Mouse (Mus musculus) intestine, embryonic 14.5 days (tissue): ENCODE results near the gene Dab2ip. TPM values are rescaled to one million over a fixed set of nuclear protein-coding genes. Genes with fewer than 3 reads are reported as not detected.

Experiments
- ATAC-seq: fragments of 200-750 bp; cut with Nextera tagmentation; replicated peaks from 2 replicates; pipeline ENCODE4 v1.8.0; 2017; ENCODE audit warnings: low read depth, moderate number of reproducible peaks, moderate TSS enrichment, moderate library complexity; ENCODE audit not compliant: low FRiP score, low TSS enrichment
- DNase-seq: peaks from one replicate; pipeline ENCODE4 v3.0.0-alpha.2; 2018; ENCODE audit warnings: low spot score
- H3K27ac ChIP-seq: fragments of 300-500 bp; sonication (generic); 2 replicates; pipeline ENCODE4 v1.5.1; 2014; ENCODE audit warnings: low read depth, mild to moderate bottlenecking, control low read depth
- H3K27me3 ChIP-seq: fragments of 300-500 bp; sonication (generic); replicated peaks from 2 replicates; pipeline ENCODE4 v1.6.1; 2014; ENCODE audit warnings: low read length, control low read depth; ENCODE audit not compliant: control insufficient read depth, insufficient read depth
- H3K36me3 ChIP-seq: fragments of 300-500 bp; sonication (generic); 2 replicates; pipeline ENCODE4 v1.6.1; 2014; ENCODE audit warnings: low read length, control low read depth; ENCODE audit not compliant: control insufficient read depth, insufficient read depth
- H3K4me1 ChIP-seq: fragments of 300-500 bp; sonication (generic); replicated peaks from 2 replicates; pipeline ENCODE4 v1.6.1; 2014; ENCODE audit warnings: low read length, control low read depth, mixed read lengths; ENCODE audit not compliant: control insufficient read depth, insufficient read depth
- H3K4me2 ChIP-seq: fragments of 300-500 bp; sonication (generic); 2 replicates; pipeline ENCODE4 v1.6.1; 2014; ENCODE audit warnings: low read length
- H3K4me3 ChIP-seq: fragments of 300-500 bp; sonication (generic); 2 replicates; pipeline ENCODE4 v1.5.1; 2014; ENCODE audit warnings: low read depth, low read length, control low read depth, mixed read lengths
- H3K9ac ChIP-seq: fragments of 300-500 bp; sonication (generic); 2 replicates; pipeline ENCODE4 v1.6.1; 2014; ENCODE audit warnings: mild to moderate bottlenecking, low read length
- H3K9me3 ChIP-seq: fragments of 300-500 bp; sonication (generic); 2 replicates; pipeline ENCODE4 v1.6.1; 2016; ENCODE audit warnings: low read length, control low read depth; ENCODE audit not compliant: control insufficient read depth
- WGBS: fragments of 180-500 bp; shearing (Covaris S2); extraction: QIAGEN DNeasy Blood & Tissue Kit; methylation state at CpG from one replicate; pipeline ENCODE4 v1.1.7; 2014; 5-methylcytosine and 5-hydroxymethylcytosine counted together
- polyA plus RNA-seq: library from polyadenylated mRNA; unstranded; fragments of >200 nt; fragmentation: Nextera tagmentation; extraction: Ambion mirVana; gene quantifications from 2 replicates; pipeline ENCODE4 v1.2.1, GENCODE M21; 2014

The Dab2ip gene
- polyA plus RNA-seq, 1 experiment from 2014 or later, result 47.8 TPM

GRCm38 (mm10) chr2:35729077-35730065 lies 171.3 kb downstream of the Dab2ip start:
- WGBS, result 40% methylated on average over 16 of the region's 16 CpGs

GRCm38 (mm10) chr2:35731671-35732449 lies 173.8 kb downstream of the Dab2ip start:
- no peak for ATAC-seq
- Histone ChIP-seq H3K36me3 (peaks cover 44% of the 10 kb centered on the region), H3K9me3 (no peaks in the 10 kb centered on the region; the same call in 1 of the 2 replicates), H3K4me2 (no peak overlapping the region), H3K4me1 (peaks cover 9% of the 10 kb centered on the region), H3K9ac (no peak overlapping the region), H3K4me3 (no peak overlapping the region), H3K27me3 (no peaks in the 10 kb centered on the region), H3K27ac (no peak overlapping the region)
- no peak for DNase-seq
- 60% methylated on average over 18 of the region's 18 CpGs for WGBS

More at GRCm38 (mm10) chr2:35729077-35730065, 171.3 kb downstream of the Dab2ip start:
- Histone ChIP-seq H3K9me3 (no peaks in the 10 kb centered on the region), H3K9ac (no peak overlapping the region), H3K4me3 (no peak overlapping the region), H3K27me3 (no peaks in the 10 kb centered on the region), H3K4me2 (no peak overlapping the region), H3K36me3 (peaks cover 64% of the 10 kb centered on the region), H3K27ac (no peak overlapping the region), H3K4me1 (peaks cover 9% of the 10 kb centered on the region)
- DNase-seq, result peak; percentile 54
- peak; percentile 70 for ATAC-seq

- Histone ChIP-seq H3K27ac (no peak overlapping the region), H3K9me3 (no peaks in the 10 kb centered on the region; the same call in 1 of the 2 replicates), H3K4me2 (no peak overlapping the region), H3K4me3 (no peak overlapping the region), H3K27me3 (no peaks in the 10 kb centered on the region), H3K36me3 (peaks cover 18% of the 10 kb centered on the region; the same call in 1 of the 2 replicates), H3K9ac (no peak overlapping the region), H3K4me1 (peaks cover 10% of the 10 kb centered on the region)
- no peak for ATAC-seq
- WGBS, result 96% methylated on average over 2 of the region's 2 CpGs
- DNase-seq, result no peak
Observed at GRCm38 (mm10) chr2:35735001-35735400, 176.9 kb downstream of the Dab2ip start.

- ATAC-seq (no peak), DNase-seq (no peak)
- peaks cover 12% of the 10 kb centered on the region for H3K4me1 ChIP-seq
- 67% methylated on average over 2 of the region's 2 CpGs for WGBS
- no peak overlapping the region for H3K9ac ChIP-seq
- no peaks in the 10 kb centered on the region for H3K27me3 ChIP-seq
- no peaks in the 10 kb centered on the region; the same call in 1 of the 2 replicates for H3K9me3 ChIP-seq
- H3K4me2 ChIP-seq, result no peak overlapping the region
- H3K4me3 ChIP-seq, result no peak overlapping the region
- no peak overlapping the region for H3K27ac ChIP-seq
- H3K36me3 ChIP-seq, result peaks cover 10% of the 10 kb centered on the region; the same call in 1 of the 2 replicates
Observed at GRCm38 (mm10) chr2:35736061-35736460, 178.0 kb downstream of the Dab2ip start.

- no peak overlapping the region for H3K9ac ChIP-seq
- no peak overlapping the region for H3K4me2 ChIP-seq
- no peaks in the 10 kb centered on the region for H3K36me3 ChIP-seq
- no peaks in the 10 kb centered on the region; the same call in 1 of the 2 replicates for H3K9me3 ChIP-seq
- H3K27me3 ChIP-seq, result no peaks in the 10 kb centered on the region
- H3K4me3 ChIP-seq, result no peak overlapping the region
- H3K4me1 ChIP-seq, result peaks cover 12% of the 10 kb centered on the region; the same call in 1 of the 2 replicates
- 59% methylated on average over 7 of the region's 7 CpGs for WGBS
- ATAC-seq (no peak), DNase-seq (no peak)
- H3K27ac ChIP-seq, result peak overlapping the region; percentile 33; the same call in 1 of the 2 replicates
Observed at GRCm38 (mm10) chr2:35737467-35738027, 179.5 kb downstream of the Dab2ip start.

GRCm38 (mm10) chr2:35739669-35740254 lies 181.7 kb downstream of the Dab2ip start:
- no peaks in the 10 kb centered on the region for H3K27me3 ChIP-seq
- 41% methylated on average over 13 of the region's 13 CpGs for WGBS
- no peak overlapping the region for H3K4me2 ChIP-seq
- H3K4me3 ChIP-seq, result no peak overlapping the region
- H3K4me1 ChIP-seq, result peaks cover 12% of the 10 kb centered on the region; the same call in 1 of the 2 replicates
- ATAC-seq (no peak), DNase-seq (no peak)
- H3K27ac ChIP-seq, result no peak overlapping the region
- no peaks in the 10 kb centered on the region for H3K36me3 ChIP-seq
- no peak overlapping the region for H3K9ac ChIP-seq
- no peaks in the 10 kb centered on the region; the same call in 1 of the 2 replicates for H3K9me3 ChIP-seq

- Histone ChIP-seq H3K4me3 (no peak overlapping the region), H3K27me3 (no peaks in the 10 kb centered on the region), H3K4me1 (peaks cover 8% of the 10 kb centered on the region), H3K36me3 (no peaks in the 10 kb centered on the region), H3K9me3 (no peaks in the 10 kb centered on the region), H3K27ac (no peak overlapping the region), H3K4me2 (no peak overlapping the region), H3K9ac (no peak overlapping the region)
- no peak for ATAC-seq
- 85% methylated on average over 10 of the region's 10 CpGs for WGBS
- DNase-seq, result no peak
Observed at GRCm38 (mm10) chr2:35745876-35746275, 187.8 kb downstream of the Dab2ip start.

GRCm38 (mm10) chr2:35746638-35747037 lies 188.6 kb downstream of the Dab2ip start:
- H3K4me2 ChIP-seq, result no peak overlapping the region
- H3K27ac ChIP-seq, result no peak overlapping the region
- WGBS, result 34% methylated on average over 4 of the region's 7 CpGs

More at GRCm38 (mm10) chr2:35746638-35747037, 188.6 kb downstream of the Dab2ip start:
- DNase-seq (no peak), ATAC-seq (no peak)
- Histone ChIP-seq H3K4me1 (peaks cover 8% of the 10 kb centered on the region), H3K9me3 (no peaks in the 10 kb centered on the region), H3K4me3 (no peak overlapping the region), H3K27me3 (no peaks in the 10 kb centered on the region), H3K9ac (no peak overlapping the region), H3K36me3 (no peaks in the 10 kb centered on the region)
